9 mouse cellular contexts compared by ENCODE assay signal in genomic region chr9:7960382-7960781, GRCm38 (mm10). TPM values are rescaled to one million over a fixed set of nuclear protein-coding genes. Genes with fewer than 3 reads are reported as not detected.
DNase-seq lines count a peak whose midpoint lies in the region; ATAC-seq lines count a peak whose summit lies in the region.
"Had no signal": no experiment of that assay in that cellular context is flagged by ENCODE, and none has a peak within 500 bp of the region (broad histone marks: within the 10 kb centered on the region; RNA-seq: fewer than 3 reads in every experiment).

No protein-coding gene starts in this region.

- WGBS in hindbrain, embryonic 11.5 days: 57% methylated on average over 9 of the region's 9 CpGs
- 29% methylated on average over 9 of the region's 9 CpGs for WGBS in limb, embryonic 11.5 days
- 58% methylated on average over 9 of the region's 9 CpGs for WGBS in neural tube, embryonic 14.5 days

- no peaks in the 10 kb centered on the region for H3K27me3 ChIP-seq in hindbrain, embryonic 11.5 days (ENCODE audit: control insufficient read depth, insufficient read depth, low read length)
- no peaks in the 10 kb centered on the region for H3K27me3 ChIP-seq in limb, embryonic 11.5 days (ENCODE audit: control insufficient read depth, insufficient read depth, low read length)
- H3K27me3 ChIP-seq in neural tube, embryonic 14.5 days (ENCODE audit: control insufficient read depth, insufficient read depth, low read length): no peaks in the 10 kb centered on the region

- no peaks in the 10 kb centered on the region for H3K36me3 ChIP-seq in hindbrain, embryonic 11.5 days (ENCODE audit: control insufficient read depth, insufficient read depth, low read length)
- peaks cover 3% of the 10 kb centered on the region; the same call in 1 of the 2 replicates for H3K36me3 ChIP-seq in limb, embryonic 11.5 days (ENCODE audit: control insufficient read depth, insufficient read depth, low read length)
- no peaks in the 10 kb centered on the region for H3K36me3 ChIP-seq in neural tube, embryonic 14.5 days (ENCODE audit: control insufficient read depth, insufficient read depth, low read length)

- no peaks in the 10 kb centered on the region for H3K9me3 ChIP-seq in hindbrain, embryonic 11.5 days (ENCODE audit: control insufficient read depth, low read length)
- no peaks in the 10 kb centered on the region for H3K9me3 ChIP-seq in limb, embryonic 11.5 days (ENCODE audit: control insufficient read depth, low read length)
- H3K9me3 ChIP-seq in neural tube, embryonic 14.5 days (ENCODE audit: control insufficient read depth, low read length): no peaks in the 10 kb centered on the region

- H3K9ac ChIP-seq in hindbrain, embryonic 11.5 days (ENCODE audit: low read depth, low read length): no peak overlapping the region
- H3K9ac ChIP-seq in limb, embryonic 11.5 days (ENCODE audit: low read length): 0 out of 2 replicates have a peak overlapping the region, but pooled peaks have one; percentile 34
- H3K9ac ChIP-seq in neural tube, embryonic 14.5 days (replicated peaks; ENCODE audit: low read depth, low read length): no peak overlapping the region

- ATAC-seq in hindbrain, embryonic 11.5 days (ENCODE audit: low FRiP score): peak; percentile 37; the same call in 1 of the 2 replicates
- ATAC-seq in limb, embryonic 11.5 days (ENCODE audit: insufficient number of reproducible peaks, low FRiP score, low TSS enrichment, low read depth): peak; percentile 82
- peak; percentile 78; the same call in 1 of the 2 replicates for ATAC-seq in neural tube, embryonic 14.5 days (ENCODE audit: low read depth)

- no peaks in the 10 kb centered on the region for H3K4me1 ChIP-seq in hindbrain, embryonic 11.5 days (replicated peaks; ENCODE audit: control insufficient read depth, insufficient read depth, low read length)
- peaks cover 36% of the 10 kb centered on the region for H3K4me1 ChIP-seq in limb, embryonic 11.5 days (ENCODE audit: control insufficient read depth, insufficient read depth, low read length)
- peaks cover 7% of the 10 kb centered on the region; the same call in 1 of the 2 replicates for H3K4me1 ChIP-seq in neural tube, embryonic 14.5 days (ENCODE audit: control insufficient read depth, insufficient read depth, low read length)

- H3K27ac ChIP-seq in hindbrain, embryonic 11.5 days (ENCODE audit: low read depth, low read length): no peak overlapping the region
- H3K27ac ChIP-seq in limb, embryonic 11.5 days (replicated peaks; ENCODE audit: low read depth, low read length): peak overlapping the region; percentile 93
- no peak overlapping the region for H3K27ac ChIP-seq in neural tube, embryonic 14.5 days (ENCODE audit: low read depth, low read length)

- H3K4me3 ChIP-seq in hindbrain, embryonic 11.5 days (ENCODE audit: low read depth, low read length): no peak overlapping the region
- H3K4me3 ChIP-seq in limb, embryonic 11.5 days (ENCODE audit: low read depth, low read length): no peak overlapping the region
- no peak overlapping the region for H3K4me3 ChIP-seq in neural tube, embryonic 14.5 days (ENCODE audit: low read depth, low read length)
- H3K4me3 ChIP-seq: myocyte had no signal

- no peak overlapping the region for H3K4me2 ChIP-seq in hindbrain, embryonic 11.5 days (replicated peaks; ENCODE audit: low read depth, low read length)
- H3K4me2 ChIP-seq in limb, embryonic 11.5 days (ENCODE audit: low read depth, severe bottlenecking): peak overlapping the region; percentile 28
- no peak overlapping the region for H3K4me2 ChIP-seq in neural tube, embryonic 14.5 days (ENCODE audit: low read depth, low read length)

- DNase-seq in adrenal gland, adult 2 months: peak; percentile 45
- DNase-seq in adrenal gland, adult 18-20 months (ENCODE audit: low spot score in 2 of 2): no peak
- DNase-seq in cerebellum, postnatal 14 days: peak; percentile 28 to 43
- DNase-seq in frontal cortex, postnatal 14 days (ENCODE audit: low spot score in 2 of 2): peak; percentile 28 to 39
- DNase-seq in hindbrain, embryonic 11.5 days (ENCODE audit: low spot score): peak; percentile 37
- DNase-seq in limb, embryonic 11.5 days (ENCODE audit: low spot score): peak; percentile 77
- no peak for DNase-seq in natural killer cell, adult 2 months (ENCODE audit: low spot score in 2 of 2)

RNA-seq across cellular contexts. Expression of gene Yap1, which starts 44.0 kb away (rescaled TPM):
- total RNA-seq in adrenal gland, adult 2 months (2021): 10 to 100 TPM; 62.5 to 71.6 TPM
- polyA plus RNA-seq in adrenal gland, adult 2 months (2012; rRNA removed): 85.9 and 98.1 TPM in 2 replicates
- 10 to 100 TPM; 72.0 to 83.7 TPM for total RNA-seq in adrenal gland, adult 18-20 months (2021)
- 26.2 and 28.5 TPM in 2 replicates for polyA plus RNA-seq in hindbrain, embryonic 11.5 days (2014; fragmentation: Nextera tagmentation; extraction: Ambion mirVana)
- polyA plus RNA-seq in limb, embryonic 11.5 days (2014; fragmentation: Nextera tagmentation; extraction: Ambion mirVana): 52.7 and 53.8 TPM in 2 replicates
- 4.4 and 8.0 TPM in 2 replicates for polyA plus RNA-seq in neural tube, embryonic 14.5 days (2014; fragmentation: Nextera tagmentation; extraction: Ambion mirVana)

Comparison
In these comparisons a context has a peak if more than half of its experiments do, and no peak if none do; other contexts are left out.
1. DNase-seq: peak in adrenal gland, adult 2 months (single experiment), cerebellum, postnatal 14 days (2 of 2), frontal cortex, postnatal 14 days (2 of 2), hindbrain, embryonic 11.5 days (single experiment) and limb, embryonic 11.5 days (single experiment); none in adrenal gland, adult 18-20 months (0 of 2) and natural killer cell, adult 2 months (0 of 2).
2. Peak in every context shown above with its lines, with median percentiles within 50 percentile points of each other: ATAC-seq.